Comparison of ENCODE assay signal across 16 mouse cellular contexts in genomic region chr7:6339865-6340264, GRCm38 (mm10). TPM values are rescaled to one million over a fixed set of nuclear protein-coding genes. Genes with fewer than 3 reads are reported as not detected.
"Had no signal": no experiment of that assay in that cellular context is flagged by ENCODE, and none has a peak within 500 bp of the region (broad histone marks: within the 10 kb centered on the region; RNA-seq: fewer than 3 reads in every experiment).

No protein-coding gene starts in this region.

- DNase-seq: retina, postnatal 1 day; right cerebral cortex, adult 18-20 months; right cerebral cortex, postnatal 14 days; right cerebral cortex, postnatal 4 days; spleen, adult 18-20 months; thymus, adult 18-20 months; thymus, adult 2 months; thymus, postnatal 14 days; thymus, postnatal 25 days; thymus, postnatal 36 days; thymus, postnatal 4 days had no signal

- H3K4me3 ChIP-seq: neural tube, embryonic 13.5 days; neural tube, embryonic 15.5 days; stomach, embryonic 15.5 days had no signal

- H3K9ac ChIP-seq: neural tube, embryonic 13.5 days; neural tube, embryonic 15.5 days; stomach, embryonic 15.5 days had no signal

- H3K27ac ChIP-seq: neural tube, embryonic 13.5 days; neural tube, embryonic 15.5 days; stomach, embryonic 15.5 days; stomach, postnatal 0 days had no signal

- H3K4me1 ChIP-seq: stomach, embryonic 15.5 days had no signal

- H3K27me3 ChIP-seq: neural tube, embryonic 13.5 days; neural tube, embryonic 15.5 days; stomach, embryonic 15.5 days had no signal

- H3K9me3 ChIP-seq: neural tube, embryonic 13.5 days; neural tube, embryonic 15.5 days; stomach, embryonic 15.5 days had no signal

- H3K4me2 ChIP-seq: neural tube, embryonic 13.5 days; neural tube, embryonic 15.5 days; stomach, embryonic 15.5 days had no signal

- H3K36me3 ChIP-seq: neural tube, embryonic 13.5 days; neural tube, embryonic 15.5 days; stomach, embryonic 15.5 days had no signal

RNA-seq across cellular contexts. Expression of gene Gm3854, which starts 3.7 kb away (rescaled TPM):
- polyA plus RNA-seq: small intestine, adult 2 months had no signal
